Mouse (Mus musculus) kidney, postnatal 0 days (tissue): ENCODE measurements around the gene 1700074P13Rik. TPM values are rescaled to one million over a fixed set of nuclear protein-coding genes. Genes with fewer than 3 reads are reported as not detected.

ENCODE experiments used
- ATAC-seq: fragments of 200-750 bp; cut with Nextera tagmentation; replicated peaks from 2 replicates; pipeline ENCODE4 v1.8.0; 2017; ENCODE audit warnings: low read depth, moderate number of reproducible peaks, moderate TSS enrichment, moderate library complexity; ENCODE audit not compliant: low FRiP score
- DNase-seq: peaks from one replicate; pipeline ENCODE4 v3.0.0-alpha.2; 2016; ENCODE audit warnings: low spot score
- H3K27ac ChIP-seq: fragments of 300-500 bp; sonication (generic); 2 replicates; pipeline ENCODE4 v1.5.1; 2014; ENCODE audit warnings: mild to moderate bottlenecking
- H3K27me3 ChIP-seq: fragments of 300-500 bp; sonication (generic); 2 replicates; pipeline ENCODE4 v1.6.1; 2014; ENCODE audit warnings: low read length, mixed read lengths; ENCODE audit not compliant: insufficient read depth
- H3K36me3 ChIP-seq: fragments of 300-500 bp; sonication (generic); 2 replicates; pipeline ENCODE4 v1.6.1; 2014; ENCODE audit warnings: low read length, mixed read lengths; ENCODE audit not compliant: insufficient read depth
- H3K4me1 ChIP-seq: fragments of 300-500 bp; sonication (generic); replicated peaks from 2 replicates; pipeline ENCODE4 v1.6.1; 2014; ENCODE audit warnings: antibody characterized with exemption, low read length, mixed read lengths; ENCODE audit not compliant: insufficient read depth
- H3K4me2 ChIP-seq: fragments of 300-500 bp; sonication (generic); 2 replicates; pipeline ENCODE4 v1.6.1; 2014; ENCODE audit warnings: mild to moderate bottlenecking, low read length, moderate library complexity, mixed read lengths
- H3K4me3 ChIP-seq: fragments of 300-500 bp; sonication (generic); replicated peaks from 2 replicates; pipeline ENCODE4 v1.5.1; 2014; ENCODE audit warnings: low read depth, low read length
- H3K9ac ChIP-seq: fragments of 300-500 bp; sonication (generic); 2 replicates; pipeline ENCODE4 v1.6.1; 2014; ENCODE audit warnings: low read depth, low read length
- H3K9me3 ChIP-seq: fragments of 300-500 bp; sonication (generic); replicated peaks from 2 replicates; pipeline ENCODE4 v1.6.1; 2016; ENCODE audit warnings: low read length, inconsistent platforms, mixed read lengths
- CTCF ChIP-seq: IDR thresholded peaks from 2 replicates; pipeline ENCODE4 v1.5.1; 2016; ENCODE audit warnings: antibody characterized with exemption, low read depth, mild to moderate bottlenecking, moderate library complexity
- WGBS: fragments of 180-500 bp; shearing (Covaris S2); extraction: QIAGEN DNeasy Blood & Tissue Kit; methylation state at CpG from one replicate; pipeline ENCODE4 v1.1.7; 2014; 5-methylcytosine and 5-hydroxymethylcytosine counted together
- polyA plus RNA-seq: library from polyadenylated mRNA; unstranded; fragments of >200 nt; fragmentation: Nextera tagmentation; extraction: Ambion mirVana; gene quantifications from 2 replicates; pipeline ENCODE4 v1.2.1, GENCODE M21; 2015

Gene 1700074P13Rik
- polyA plus RNA-seq, 1 experiment from 2014 or later = not detected

DNA sequence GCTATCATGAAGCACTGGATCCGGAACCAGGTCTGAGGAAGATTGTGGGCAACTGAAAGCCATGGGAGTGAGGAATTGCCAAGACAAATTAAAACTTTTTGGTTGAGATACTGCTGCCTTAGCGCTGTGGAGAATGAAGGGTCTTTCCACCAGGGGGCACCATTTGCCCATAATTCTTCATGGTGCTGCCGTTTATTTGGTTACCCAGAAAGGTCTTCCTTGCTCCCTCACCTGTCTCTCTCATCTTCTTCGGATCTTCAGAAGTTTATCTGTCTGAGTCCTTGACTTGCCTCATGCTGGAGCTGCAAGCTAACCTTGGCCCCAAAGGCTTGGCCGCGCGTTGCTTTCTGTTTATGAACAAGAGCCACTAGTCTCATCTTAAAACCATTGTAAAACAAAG is 46.8 kb downstream of the 1700074P13Rik start:
- no peaks in the 10 kb centered on the region for H3K27me3 ChIP-seq
- no peak overlapping the region for H3K27ac ChIP-seq
- no peak overlapping the region for H3K9ac ChIP-seq
- DNase-seq (peak; percentile 11), ATAC-seq (no peak)
- no peak overlapping the region for H3K4me3 ChIP-seq
- 39% methylated on average over 7 of the region's 7 CpGs for WGBS
- TF ChIP-seq CTCF = peak; percentile 68
- no peaks in the 10 kb centered on the region for H3K9me3 ChIP-seq
- no peak overlapping the region for H3K4me2 ChIP-seq
- no peaks in the 10 kb centered on the region for H3K36me3 ChIP-seq
- no peaks in the 10 kb centered on the region for H3K4me1 ChIP-seq

DNA sequence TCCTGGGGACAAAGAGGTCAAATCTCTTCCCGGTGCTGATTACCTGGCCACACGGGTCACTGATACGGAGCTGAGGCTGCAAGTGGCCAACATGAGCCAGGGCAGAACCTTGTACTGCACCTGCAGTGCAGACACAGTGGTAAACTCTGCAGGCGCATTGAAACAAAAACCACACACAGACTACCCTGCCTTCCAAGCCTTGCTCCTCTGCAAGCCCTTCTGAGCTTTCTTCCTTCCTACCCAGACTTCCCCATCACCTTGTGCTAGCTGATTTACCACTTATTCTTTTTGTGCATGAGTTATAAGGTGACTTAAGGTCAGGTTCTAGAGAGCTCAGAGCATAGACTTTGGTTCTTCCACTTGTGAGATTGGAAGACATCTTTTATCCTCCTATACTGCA is 48.6 kb downstream of the 1700074P13Rik start:
- H3K4me3 ChIP-seq = no peak overlapping the region
- no peak overlapping the region for H3K27ac ChIP-seq
- no peak overlapping the region for H3K9ac ChIP-seq
- no peak for ATAC-seq
- DNase-seq = no peak
- H3K4me1 ChIP-seq = no peaks in the 10 kb centered on the region
- no peak for TF ChIP-seq CTCF
- H3K4me2 ChIP-seq = no peak overlapping the region
- 85% methylated on average over 4 of the region's 4 CpGs for WGBS
- no peaks in the 10 kb centered on the region for H3K36me3 ChIP-seq
- H3K9me3 ChIP-seq = no peaks in the 10 kb centered on the region
- H3K27me3 ChIP-seq = no peaks in the 10 kb centered on the region

DNA sequence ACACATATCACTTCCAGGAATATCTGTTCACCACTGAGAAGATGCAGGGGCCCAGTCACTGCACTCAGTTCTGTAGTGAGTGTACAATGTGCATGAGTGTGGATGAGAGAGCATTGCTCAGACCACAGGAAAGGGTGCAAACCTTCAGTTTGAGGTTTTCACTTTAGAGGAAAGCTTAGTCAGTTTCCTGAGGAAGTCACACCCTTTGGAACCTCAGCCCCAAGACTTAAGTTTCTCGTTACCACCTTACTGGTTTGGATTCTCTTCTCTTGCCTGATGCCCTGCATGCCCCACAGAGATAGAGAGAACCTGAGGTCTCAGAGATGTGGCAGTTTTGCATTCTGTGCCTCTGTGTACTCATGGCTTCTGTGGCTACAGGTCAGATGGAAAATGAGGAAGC is 49.4 kb downstream of the 1700074P13Rik start:
- Histone ChIP-seq H3K4me2 (no peak overlapping the region), H3K9me3 (no peaks in the 10 kb centered on the region), H3K4me1 (no peaks in the 10 kb centered on the region), H3K36me3 (no peaks in the 10 kb centered on the region), H3K9ac (no peak overlapping the region), H3K27ac (no peak overlapping the region), H3K4me3 (no peak overlapping the region), H3K27me3 (no peaks in the 10 kb centered on the region)
- no peak for ATAC-seq
- 71% methylated on average over 1 of the region's 1 CpGs for WGBS
- no peak for TF ChIP-seq CTCF
- no peak for DNase-seq

DNA sequence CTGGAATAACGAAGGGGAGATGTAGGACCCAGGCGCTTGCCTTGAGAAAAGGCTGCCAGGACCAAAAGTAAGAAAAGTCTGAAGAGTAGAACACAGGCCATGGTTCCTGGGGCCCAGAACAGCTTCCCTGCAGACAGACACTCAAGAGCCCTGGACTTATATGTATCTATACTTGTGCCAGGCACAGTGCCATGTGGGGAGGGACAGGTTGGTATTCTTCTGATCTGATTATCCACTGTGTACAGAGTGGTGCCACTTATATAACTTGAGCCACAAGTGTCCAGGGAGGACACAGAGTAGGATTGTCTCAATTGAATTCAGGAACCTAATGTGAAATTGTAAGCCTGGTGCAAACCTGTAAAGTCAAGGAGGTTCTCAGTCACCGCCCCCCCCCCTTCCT is 53.0 kb downstream of the 1700074P13Rik start, which contains the start of gene Moxd2:
Gene Moxd2, minus strand, starts transcription at position 101 of the 400 bp plus-strand sequence.
- no peak within 1 kb of the TSS for H3K4me3 ChIP-seq
- no peaks in the 10 kb centered on the region for H3K36me3 ChIP-seq
- H3K27ac ChIP-seq = no peak within 1 kb of the TSS
- H3K9me3 ChIP-seq = no peaks in the 10 kb centered on the region
- ATAC-seq = no peak
- no peak within 1 kb of the TSS for H3K4me2 ChIP-seq
- no peak for TF ChIP-seq CTCF
- H3K4me1 ChIP-seq = no peaks in the 10 kb centered on the region
- H3K27me3 ChIP-seq = no peaks in the 10 kb centered on the region
- no peak within 1 kb of the TSS for H3K9ac ChIP-seq
- 88% methylated on average over 3 of the region's 3 CpGs for WGBS
- no peak for DNase-seq

Other genes starting within 250 kb of the 1700074P13Rik start
- gene Moxd2, start 53.1 kb downstream of the 1700074P13Rik start, polyA plus RNA-seq = not detected in 2 replicates
- gene Prss58, start 40.2 kb downstream of the 1700074P13Rik start, polyA plus RNA-seq = not detected in 2 replicates
- not detected in 2 replicates for gene Gm4744, start 11.3 kb upstream of the 1700074P13Rik start, polyA plus RNA-seq
- gene 1810009J06Rik, start 24.2 kb upstream of the 1700074P13Rik start, polyA plus RNA-seq = not detected in 2 replicates
- 0.13 TPM in 1 of 2 replicates, not detected in the other for gene Gm2663, start 58.9 kb upstream of the 1700074P13Rik start, polyA plus RNA-seq
- not detected in 2 replicates for gene 2210010C04Rik, start 95.0 kb upstream of the 1700074P13Rik start, polyA plus RNA-seq